Mouse (Mus musculus) heart, embryonic 13.5 days (tissue): Measurements from ENCODE around the gene Fzd9. TPM values are rescaled to one million over a fixed set of nuclear protein-coding genes. Genes with fewer than 3 reads are reported as not detected.
"Not testable (repeated sequence)": the region's sequence is repeated elsewhere in the genome, so short reads cannot be mapped to it uniquely, and the experiment has no call there.

Source experiments
- ATAC-seq: fragments of 200-750 bp; cut with Nextera tagmentation; 2 replicates; pipeline ENCODE4 v1.8.0; 2017; ENCODE audit warnings: moderate TSS enrichment; ENCODE audit not compliant: insufficient number of reproducible peaks, low FRiP score, low TSS enrichment; ENCODE audit errors: extremely low read depth
- H3K27ac ChIP-seq: fragments of 300-500 bp; sonication (generic); replicated peaks from 2 replicates; pipeline ENCODE4 v1.5.1; 2015; ENCODE audit warnings: moderate library complexity, mild to moderate bottlenecking, inconsistent platforms
- H3K27me3 ChIP-seq: fragments of 300-500 bp; sonication (generic); replicated peaks from 2 replicates; pipeline ENCODE4 v1.6.1; 2015; ENCODE audit warnings: mild to moderate bottlenecking, inconsistent platforms
- H3K36me3 ChIP-seq: fragments of 300-500 bp; sonication (generic); 2 replicates; pipeline ENCODE4 v1.6.1; 2015; ENCODE audit warnings: mild to moderate bottlenecking, inconsistent platforms
- H3K4me1 ChIP-seq: fragments of 300-500 bp; sonication (generic); 2 replicates; pipeline ENCODE4 v1.6.1; 2015; ENCODE audit warnings: inconsistent platforms
- H3K4me2 ChIP-seq: fragments of 300-500 bp; sonication (generic); 2 replicates; pipeline ENCODE4 v1.6.1; 2015; ENCODE audit warnings: inconsistent platforms, mild to moderate bottlenecking, moderate library complexity
- H3K4me3 ChIP-seq: fragments of 300-500 bp; sonication (generic); 2 replicates; pipeline ENCODE4 v1.5.1; 2015; ENCODE audit warnings: moderate library complexity, mild to moderate bottlenecking, inconsistent platforms
- H3K9ac ChIP-seq: fragments of 300-500 bp; sonication (generic); 2 replicates; pipeline ENCODE4 v1.6.1; 2015; ENCODE audit warnings: inconsistent platforms, mild to moderate bottlenecking, moderate library complexity
- H3K9me3 ChIP-seq: fragments of 300-500 bp; sonication (generic); 2 replicates; pipeline ENCODE4 v1.6.1; 2016; ENCODE audit warnings: inconsistent platforms
- WGBS: fragments of 180-500 bp; shearing (Covaris S2); methylation state at CpG from one replicate; pipeline ENCODE4 v1.1.7; 2015; ENCODE audit warnings: mixed read lengths; 5-methylcytosine and 5-hydroxymethylcytosine counted together
- polyA plus RNA-seq: library from polyadenylated mRNA; unstranded; fragments of >200 nt; fragmentation: Nextera tagmentation; extraction: Ambion mirVana; gene quantifications from 2 replicates; pipeline ENCODE4 v1.2.1, GENCODE M21; 2015

Fzd9 gene
- polyA plus RNA-seq, 1 experiment from 2014 or later = 5.4 TPM

- Histone ChIP-seq H3K36me3 (peaks cover 52% of the 10 kb centered on the region), H3K9ac (no peak overlapping the region), H3K9me3 (no peaks in the 10 kb centered on the region), H3K27ac (no peak overlapping the region), H3K4me3 (no peak overlapping the region), H3K4me1 (peaks cover 42% of the 10 kb centered on the region), H3K27me3 (peaks cover 23% of the 10 kb centered on the region), H3K4me2 (no peak overlapping the region)
- WGBS = 83% methylated on average over 9 of the region's 9 CpGs
- ATAC-seq = no peak
These were observed 3.7 kb downstream of the Fzd9 start for GRCm38 (mm10) chr5:135247337-135247736.

- H3K27ac ChIP-seq = no peak overlapping the region
- no peak for ATAC-seq
- peaks cover 60% of the 10 kb centered on the region for H3K36me3 ChIP-seq
- no peak overlapping the region for H3K4me3 ChIP-seq
- H3K4me2 ChIP-seq = no peak overlapping the region
- no peaks in the 10 kb centered on the region for H3K9me3 ChIP-seq
- H3K9ac ChIP-seq = no peak overlapping the region
- 66% methylated on average over 4 of the region's 4 CpGs for WGBS
- H3K4me1 ChIP-seq = peaks cover 50% of the 10 kb centered on the region
- H3K27me3 ChIP-seq = peaks cover 23% of the 10 kb centered on the region
These were observed 4.5 kb downstream of the Fzd9 start for GRCm38 (mm10) chr5:135246531-135246930.

- Histone ChIP-seq H3K4me1 (peaks cover 44% of the 10 kb centered on the region), H3K27ac (peak overlapping the region; percentile 93), H3K4me3 (no peak overlapping the region), H3K27me3 (no peaks in the 10 kb centered on the region), H3K36me3 (peaks cover 93% of the 10 kb centered on the region), H3K9ac (peak overlapping the region; percentile 62; the same call in 1 of the 2 replicates), H3K9me3 (no peaks in the 10 kb centered on the region), H3K4me2 (peak overlapping the region; percentile 14)
- WGBS = 97% methylated on average over 1 of the region's 1 CpGs
- no peak for ATAC-seq
These were observed 7.9 kb downstream of the Fzd9 start for GRCm38 (mm10) chr5:135243166-135243565.

GRCm38 (mm10) chr5:135242608-135243007, 8.4 kb downstream of the Fzd9 start:
- H3K4me1 ChIP-seq = peaks cover 41% of the 10 kb centered on the region
- no peak overlapping the region for H3K4me3 ChIP-seq
- no peaks in the 10 kb centered on the region for H3K9me3 ChIP-seq
- ATAC-seq = peak; percentile 32; the same call in 1 of the 2 replicates
- peak overlapping the region; percentile 93 for H3K27ac ChIP-seq
- H3K36me3 ChIP-seq = peaks cover 99% of the 10 kb centered on the region
- peak overlapping the region; percentile 62 for H3K9ac ChIP-seq
- no peaks in the 10 kb centered on the region for H3K27me3 ChIP-seq
- H3K4me2 ChIP-seq = peak overlapping the region; percentile 14
- WGBS = 52% methylated on average over 3 of the region's 3 CpGs

GRCm38 (mm10) chr5:135242136-135242535, 8.9 kb downstream of the Fzd9 start:
- H3K36me3 ChIP-seq = peaks cover 100% of the 10 kb centered on the region
- no peak for ATAC-seq
- no peak overlapping the region for H3K4me3 ChIP-seq
- H3K27me3 ChIP-seq = no peaks in the 10 kb centered on the region
- no peak overlapping the region for H3K9ac ChIP-seq
- H3K27ac ChIP-seq = peak overlapping the region; percentile 93
- 65% methylated on average over 12 of the region's 12 CpGs for WGBS
- no peaks in the 10 kb centered on the region for H3K9me3 ChIP-seq
- peaks cover 41% of the 10 kb centered on the region for H3K4me1 ChIP-seq
- no peak overlapping the region for H3K4me2 ChIP-seq

GRCm38 (mm10) chr5:135241474-135241873, 9.6 kb downstream of the Fzd9 start:
- no peaks in the 10 kb centered on the region for H3K9me3 ChIP-seq
- H3K36me3 ChIP-seq = peaks cover 100% of the 10 kb centered on the region
- 40% methylated on average over 1 of the region's 1 CpGs for WGBS
- ATAC-seq = no peak
- H3K4me2 ChIP-seq = peak overlapping the region; percentile 39
- peaks cover 41% of the 10 kb centered on the region for H3K4me1 ChIP-seq
- H3K27me3 ChIP-seq = no peaks in the 10 kb centered on the region
- peak overlapping the region; percentile 55 for H3K9ac ChIP-seq
- peak overlapping the region; percentile 93 for H3K27ac ChIP-seq
- H3K4me3 ChIP-seq = no peak overlapping the region

GRCm38 (mm10) chr5:135238832-135239231, 12.2 kb downstream of the Fzd9 start:
- Histone ChIP-seq H3K4me3 (no peak overlapping the region), H3K27ac (no peak overlapping the region), H3K9ac (no peak overlapping the region), H3K4me1 (peaks cover 41% of the 10 kb centered on the region), H3K9me3 (no peaks in the 10 kb centered on the region), H3K4me2 (no peak overlapping the region), H3K36me3 (peaks cover 99% of the 10 kb centered on the region), H3K27me3 (no peaks in the 10 kb centered on the region)
- ATAC-seq = no peak
- 83% methylated on average over 2 of the region's 2 CpGs for WGBS

- ATAC-seq = no peak
- 47% methylated on average over 2 of the region's 2 CpGs for WGBS
- no peak overlapping the region for H3K9ac ChIP-seq
These were observed 14.5 kb downstream of the Fzd9 start for GRCm38 (mm10) chr5:135236571-135236970.

GRCm38 (mm10) chr5:135233166-135233920, 17.7 kb downstream of the Fzd9 start:
- 81% methylated on average over 8 of the region's 8 CpGs for WGBS
- Histone ChIP-seq H3K9ac (no peak overlapping the region), H3K27me3 (no peaks in the 10 kb centered on the region), H3K9me3 (no peaks in the 10 kb centered on the region), H3K36me3 (peaks cover 98% of the 10 kb centered on the region), H3K4me1 (no peaks in the 10 kb centered on the region), H3K4me3 (no peak overlapping the region), H3K4me2 (no peak overlapping the region), H3K27ac (no peak overlapping the region)
- ATAC-seq = no peak

More at GRCm38 (mm10) chr5:135236571-135236970, 14.5 kb downstream of the Fzd9 start:
- H3K36me3 ChIP-seq = peaks cover 99% of the 10 kb centered on the region
- H3K27me3 ChIP-seq = no peaks in the 10 kb centered on the region
- no peaks in the 10 kb centered on the region for H3K9me3 ChIP-seq
- H3K4me1 ChIP-seq = peaks cover 24% of the 10 kb centered on the region
- H3K4me2 ChIP-seq = no peak overlapping the region
- H3K27ac ChIP-seq = no peak overlapping the region
- no peak overlapping the region for H3K4me3 ChIP-seq

GRCm38 (mm10) chr5:135230186-135230585, 20.8 kb downstream of the Fzd9 start:
- H3K4me3 ChIP-seq = no peak overlapping the region
- no peaks in the 10 kb centered on the region for H3K4me1 ChIP-seq
- no peak overlapping the region for H3K27ac ChIP-seq
- no peaks in the 10 kb centered on the region for H3K9me3 ChIP-seq
- ATAC-seq = no peak
- no peaks in the 10 kb centered on the region for H3K27me3 ChIP-seq
- H3K9ac ChIP-seq = no peak overlapping the region
- no peak overlapping the region for H3K4me2 ChIP-seq
- 75% methylated on average over 4 of the region's 4 CpGs for whole genome bisulfite sequencing
- H3K36me3 ChIP-seq = peaks cover 94% of the 10 kb centered on the region

GRCm38 (mm10) chr5:135225879-135226278, 25.2 kb downstream of the Fzd9 start:
- 93% methylated on average over 4 of the region's 4 CpGs for WGBS
- not testable (repeated sequence) for ATAC-seq, H3K27ac ChIP-seq, H3K4me3 ChIP-seq, H3K4me1 ChIP-seq, H3K9ac ChIP-seq, H3K9me3 ChIP-seq, H3K27me3 ChIP-seq, H3K4me2 ChIP-seq
- H3K36me3 ChIP-seq = peaks cover 93% of the 10 kb centered on the region

- Histone ChIP-seq H3K4me1 (no peaks in the 10 kb centered on the region), H3K4me2 (no peak overlapping the region), H3K9me3 (no peaks in the 10 kb centered on the region), H3K9ac (no peak overlapping the region), H3K4me3 (no peak overlapping the region), H3K36me3 (peaks cover 93% of the 10 kb centered on the region), H3K27me3 (no peaks in the 10 kb centered on the region), H3K27ac (no peak overlapping the region)
- 95% methylated on average over 3 of the region's 3 CpGs for WGBS
- no peak for ATAC-seq
These were observed 26.9 kb downstream of the Fzd9 start for GRCm38 (mm10) chr5:135224169-135224568.
